Mouse (Mus musculus) hematopoietic stem cell, adult 5-6 weeks (primary cell): ENCODE data around the gene Kmt2b. TPM values are rescaled to one million over a fixed set of nuclear protein-coding genes. Genes with fewer than 3 reads are reported as not detected.
A peak's percentile ranks its signal among the peaks of the same experiment; 100 is the strongest.

ENCODE experiments used
- ATAC-seq, 2 experiments: fragments of 125-278 bp in 1 of 2; replicated peaks in 1 of 2; 2 replicates each; pipeline ENCODE4 v1.8.0; 2016 to 2017; ENCODE audit warnings: inconsistent platforms in 2 of 2, mild to moderate bottlenecking in 2 of 2, moderate number of reproducible peaks in 2 of 2, low read depth in 1 of 2, moderate TSS enrichment in 1 of 2; ENCODE audit not compliant: low FRiP score in 2 of 2, poor library complexity in 2 of 2, severe bottlenecking in 2 of 2, insufficient read depth in 1 of 2, low TSS enrichment in 1 of 2
- total RNA-seq: library from RNA; stranded (forward); fragments of 172-1452, 232-1000 nt; gene quantifications from 2 replicates; pipeline ENCODE4 v1.2.3, GENCODE M21; 2017

Gene Kmt2b
- total RNA-seq, 1 experiment from 2014 or later = 18.7 TPM

DNA sequence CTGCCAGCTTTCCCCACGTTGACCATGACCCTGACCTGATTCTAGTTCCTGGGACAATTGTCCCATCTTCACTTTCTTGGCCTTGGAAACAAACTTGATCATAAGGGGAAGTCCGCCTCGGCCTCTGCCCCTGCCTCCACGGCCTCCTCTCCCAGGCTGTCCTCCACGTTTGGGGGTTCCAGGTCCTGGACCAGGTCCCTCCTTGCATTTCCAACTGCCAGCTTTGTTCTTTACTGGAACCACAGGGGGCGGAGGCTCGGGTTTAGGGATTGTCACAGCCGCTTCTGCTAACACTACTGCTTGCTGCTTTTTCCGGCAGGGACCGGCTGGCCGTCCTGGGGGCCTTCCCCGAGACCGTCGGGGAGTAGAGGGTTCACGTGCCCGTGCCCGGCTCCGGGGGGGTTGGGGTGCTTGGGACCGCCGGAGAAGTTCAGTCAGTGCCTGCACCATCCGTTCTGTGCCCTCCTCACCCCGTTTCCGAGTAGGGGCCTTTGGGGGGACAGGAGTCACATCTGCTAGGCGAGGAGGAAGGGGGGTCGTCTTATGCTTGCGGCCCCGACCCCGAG lies 2.0 kb downstream of the Kmt2b start:
- no peak for ATAC-seq

DNA sequence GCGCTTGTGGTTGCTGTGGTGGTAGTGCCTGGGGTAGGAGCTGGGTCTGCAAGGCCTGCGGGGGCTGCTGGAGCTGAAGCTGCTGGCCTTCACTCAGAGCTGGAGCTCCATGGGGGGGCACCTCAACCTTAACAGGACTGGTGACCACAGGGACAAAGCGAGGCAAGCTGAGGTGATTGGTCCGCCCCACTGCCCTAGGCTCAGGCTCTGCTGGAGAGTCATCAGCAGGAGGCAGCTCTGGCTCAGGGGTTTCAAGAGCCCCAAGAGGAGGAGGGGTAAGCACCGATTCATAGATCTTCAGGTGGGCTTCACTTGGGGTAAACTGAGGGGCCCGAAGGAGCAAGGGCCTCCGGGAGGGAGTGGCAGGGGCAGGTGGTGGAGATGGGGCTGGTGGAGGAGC lies 3.4 kb downstream of the Kmt2b start:
- ATAC-seq = no peak

DNA sequence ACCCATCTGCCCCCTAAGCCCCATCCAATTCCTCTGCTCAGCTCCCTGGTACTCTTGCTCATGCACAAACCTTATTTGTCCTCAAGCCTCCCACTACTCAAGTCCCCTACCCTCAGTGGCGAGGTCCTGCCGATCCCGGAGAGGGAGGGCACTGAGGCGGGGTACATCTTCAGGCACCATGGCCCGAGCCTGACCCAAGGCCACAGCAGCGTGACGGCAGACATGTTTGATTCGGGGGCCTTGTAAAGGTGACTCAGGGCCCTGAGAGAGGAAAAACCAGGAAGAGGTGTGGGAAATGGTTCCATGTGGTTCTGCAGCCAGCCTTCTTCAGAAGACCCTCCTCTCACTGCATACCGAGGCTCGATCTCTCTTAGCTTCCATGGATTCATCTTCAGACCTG lies 4.2 kb downstream of the Kmt2b start:
- ATAC-seq = no peak

DNA sequence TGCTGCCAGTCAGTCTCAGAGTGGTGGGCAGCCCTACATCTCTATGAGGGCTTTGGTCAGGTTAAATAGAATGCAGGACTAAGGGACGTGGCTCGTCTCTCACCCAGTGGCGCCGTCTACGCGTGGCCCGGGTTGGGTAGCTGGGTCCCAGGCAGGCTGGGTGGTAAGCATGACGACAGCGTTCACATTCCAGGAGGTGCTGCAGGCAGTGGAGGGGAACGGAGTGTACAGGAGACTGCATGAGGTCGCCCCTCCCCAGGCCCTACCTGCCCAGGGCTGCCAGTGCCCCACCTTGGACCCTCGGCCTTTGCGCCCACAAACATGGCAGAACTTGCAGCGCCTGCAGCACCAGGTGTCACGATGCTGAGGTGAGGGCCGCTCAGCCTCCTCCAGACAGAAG lies 7.0 kb downstream of the Kmt2b start:
- no peak for ATAC-seq

DNA sequence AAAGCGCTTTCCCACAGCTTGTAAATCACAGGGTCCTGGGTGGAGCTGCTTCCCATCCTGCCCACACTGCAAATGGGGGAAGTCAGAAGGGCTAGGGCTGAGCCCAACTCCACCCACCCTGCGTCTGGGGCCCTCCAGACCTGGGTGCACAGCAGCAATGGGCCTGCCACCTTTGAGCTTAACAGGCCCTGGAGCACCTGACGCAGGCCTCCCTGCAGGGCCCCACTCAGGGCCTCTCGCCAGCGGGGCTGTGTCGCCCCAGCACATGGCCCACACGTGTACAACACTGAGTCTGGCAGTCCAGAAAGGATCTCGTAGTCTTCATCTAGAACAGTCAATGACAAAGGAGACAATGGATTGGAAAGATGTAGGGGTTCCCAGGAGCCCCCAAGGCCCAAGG lies 8.6 kb downstream of the Kmt2b start:
- ATAC-seq = no peak

DNA sequence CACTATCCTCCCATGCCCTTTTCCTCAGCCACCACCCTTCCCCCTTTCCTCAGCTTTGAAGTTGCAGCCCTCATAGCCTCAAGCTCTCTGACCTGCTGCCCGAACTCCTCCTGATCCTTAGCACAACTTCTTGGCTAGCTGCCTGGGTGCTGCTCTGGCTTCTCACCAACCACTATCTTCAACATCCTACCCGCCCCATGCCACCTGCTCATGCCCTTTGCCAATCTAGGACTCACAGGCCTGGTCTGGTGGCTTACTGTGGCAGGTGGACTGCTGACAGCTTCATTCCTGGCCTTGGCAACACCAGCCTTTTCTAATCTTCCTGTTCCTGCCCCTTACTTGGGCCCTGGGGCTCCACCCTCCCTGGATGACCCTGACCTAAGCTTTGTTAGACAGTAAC lies 15.6 kb downstream of the Kmt2b start:
- ATAC-seq = peak in 1 of 2 experiments; percentile 36; a peak in 1 of 4 replicates

DNA sequence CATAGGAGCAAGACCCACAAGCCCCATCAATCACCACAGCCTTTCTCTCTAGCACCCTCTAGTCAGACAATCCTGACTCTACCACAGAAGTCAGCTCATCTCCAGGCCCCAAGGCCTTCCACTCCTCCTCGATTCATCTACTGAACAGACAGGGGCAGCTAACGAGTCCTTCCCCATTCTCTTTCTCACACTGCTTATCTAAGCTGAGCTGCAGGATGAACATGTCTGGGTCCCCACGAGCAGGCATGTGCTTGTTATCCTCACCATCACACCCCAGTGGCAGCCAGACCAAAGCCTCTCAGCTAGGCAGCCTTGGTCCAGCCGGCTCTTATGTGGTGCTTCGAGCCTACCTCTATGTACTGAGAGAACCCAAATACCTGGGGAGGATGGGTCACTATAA lies 16.1 kb downstream of the Kmt2b start:
- ATAC-seq = no peak

DNA sequence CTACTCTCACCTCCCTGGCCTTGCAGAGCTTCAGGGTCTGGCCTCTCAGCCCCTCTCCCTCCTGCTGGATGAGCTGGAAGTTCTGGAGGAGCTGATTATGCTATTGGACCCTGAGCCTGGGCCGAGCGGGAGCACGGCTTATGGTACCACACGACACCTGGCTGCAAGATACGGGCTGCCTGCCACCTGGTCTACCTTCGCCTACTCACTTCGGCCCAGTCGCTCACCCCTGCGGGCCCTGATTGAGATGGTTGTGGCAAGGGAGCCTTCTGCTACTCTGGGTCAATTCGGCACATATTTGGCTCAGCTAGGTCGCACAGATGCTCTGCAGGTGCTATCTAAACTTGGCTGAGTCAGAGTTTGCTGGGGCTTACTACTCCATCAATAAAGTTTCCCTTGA lies 21.0 kb downstream of the Kmt2b start:
- no peak for ATAC-seq

DNA sequence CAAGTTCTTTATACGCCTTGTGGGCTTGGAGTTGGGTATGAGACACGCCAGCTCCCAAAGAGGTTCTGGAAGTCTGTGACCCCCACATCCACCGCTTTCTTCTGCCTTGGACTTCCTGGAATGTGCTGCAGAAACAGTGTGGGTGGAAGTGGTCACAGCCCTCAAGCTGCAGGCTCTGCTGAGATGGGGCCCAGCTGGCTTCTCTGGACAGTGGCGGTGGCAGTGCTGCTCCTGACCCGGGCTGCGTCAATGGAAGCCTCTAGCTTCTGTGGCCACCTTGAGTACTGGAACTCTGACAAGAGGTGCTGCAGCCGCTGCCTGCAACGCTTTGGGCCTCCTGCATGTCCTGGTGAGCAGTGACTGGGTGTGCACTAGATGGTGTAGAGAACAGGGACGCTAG lies 22.5 kb downstream of the Kmt2b start:
- ATAC-seq = no peak

DNA sequence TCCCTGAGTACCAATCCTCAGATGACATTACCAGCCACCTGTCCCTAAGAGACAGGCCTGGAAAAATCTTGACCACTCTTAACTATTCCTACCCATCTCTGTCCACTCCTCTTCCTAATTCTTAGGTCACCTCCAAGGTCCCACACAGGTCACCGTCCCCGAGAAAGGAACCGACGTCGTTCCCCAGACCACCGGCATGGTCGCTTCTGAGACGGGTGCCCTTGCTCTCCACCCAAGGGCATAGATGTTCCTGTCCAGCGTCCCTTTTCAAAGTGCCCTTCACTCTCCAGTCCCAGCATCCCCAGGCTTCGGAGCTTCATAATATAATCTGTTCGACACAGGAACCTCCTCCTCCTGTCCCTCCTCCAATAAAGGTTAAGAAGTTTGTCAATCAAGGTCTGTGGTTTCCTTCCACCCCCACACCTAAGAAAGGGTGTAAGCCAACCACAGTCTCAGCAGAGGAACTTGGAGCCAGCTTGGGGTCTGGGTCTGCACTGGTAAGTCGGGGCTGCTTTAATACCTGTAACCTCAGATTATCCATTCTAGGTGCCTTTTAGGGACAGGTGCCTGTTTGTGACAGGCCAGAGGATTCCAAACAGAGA lies 23.5 kb downstream of the Kmt2b start, which contains the start of gene Igflr1:
Gene Igflr1, plus strand, starts transcription at position 458 of the 602 bp plus-strand sequence.
- ATAC-seq = no peak

DNA sequence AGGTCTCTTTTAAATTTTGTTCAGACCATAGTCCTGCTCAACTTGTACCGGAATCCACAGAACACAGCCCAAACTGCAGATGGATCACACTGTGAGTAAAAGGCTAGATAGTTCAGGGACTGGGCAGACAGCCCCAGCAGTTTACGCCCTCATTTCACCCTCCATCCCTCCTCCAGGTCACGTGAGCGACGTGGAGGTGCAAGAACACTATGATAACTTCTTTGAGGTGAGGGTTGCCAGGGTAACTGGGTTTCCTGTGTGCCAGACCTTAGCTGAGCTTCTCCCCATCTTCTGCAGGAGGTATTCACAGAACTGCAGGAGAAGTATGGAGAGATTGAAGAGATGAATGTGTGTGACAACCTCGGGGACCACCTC lies 24.6 kb downstream of the Kmt2b start:
- no peak for ATAC-seq

DNA sequence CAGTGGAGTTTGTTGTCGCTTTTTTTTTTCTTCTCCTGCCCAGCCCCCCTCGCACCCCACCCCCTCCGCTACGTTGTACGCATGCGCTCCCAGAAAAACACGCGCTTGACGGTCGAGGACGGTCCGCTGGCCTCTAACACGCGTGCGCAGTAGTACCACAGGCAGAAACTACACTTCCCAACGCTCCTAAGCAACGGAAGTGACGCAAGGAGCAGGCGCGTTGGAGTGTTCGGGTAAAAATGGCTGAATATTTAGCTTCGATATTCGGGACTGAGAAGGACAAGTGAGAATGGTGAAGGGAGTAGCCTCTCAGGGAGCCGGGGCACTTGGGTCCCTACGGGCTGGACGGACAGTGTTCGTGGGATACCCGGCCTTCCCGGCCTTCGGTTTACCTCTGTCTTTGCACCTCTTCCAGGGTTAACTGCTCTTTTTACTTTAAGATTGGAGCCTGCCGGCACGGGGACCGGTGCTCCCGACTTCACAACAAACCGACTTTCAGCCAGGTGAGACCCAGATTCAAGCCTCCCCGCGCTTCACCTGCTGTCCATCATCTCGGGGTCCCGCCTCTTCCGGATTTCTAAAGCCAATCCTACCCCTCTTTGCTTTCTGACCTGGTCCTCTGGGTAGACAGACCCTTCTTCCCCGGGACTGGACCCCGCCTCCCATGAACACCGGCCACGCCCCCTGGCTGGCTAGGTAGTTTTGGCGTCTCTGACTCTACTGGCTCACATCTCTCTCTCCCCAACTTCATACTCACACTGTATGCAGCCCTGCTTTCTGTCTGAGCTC lies 25.2 kb downstream of the Kmt2b start, which contains the start of the genes U2af1l4, Gm49396 and Psenen:
Gene U2af1l4, plus strand, starts transcription at position 185 of the 789 bp plus-strand sequence.
Gene Gm49396, plus strand, starts transcription at position 228 of the 789 bp plus-strand sequence.
Gene Psenen, minus strand, starts transcription at position 511 of the 789 bp plus-strand sequence.
- peak; percentile 71 to 75 for ATAC-seq

DNA sequence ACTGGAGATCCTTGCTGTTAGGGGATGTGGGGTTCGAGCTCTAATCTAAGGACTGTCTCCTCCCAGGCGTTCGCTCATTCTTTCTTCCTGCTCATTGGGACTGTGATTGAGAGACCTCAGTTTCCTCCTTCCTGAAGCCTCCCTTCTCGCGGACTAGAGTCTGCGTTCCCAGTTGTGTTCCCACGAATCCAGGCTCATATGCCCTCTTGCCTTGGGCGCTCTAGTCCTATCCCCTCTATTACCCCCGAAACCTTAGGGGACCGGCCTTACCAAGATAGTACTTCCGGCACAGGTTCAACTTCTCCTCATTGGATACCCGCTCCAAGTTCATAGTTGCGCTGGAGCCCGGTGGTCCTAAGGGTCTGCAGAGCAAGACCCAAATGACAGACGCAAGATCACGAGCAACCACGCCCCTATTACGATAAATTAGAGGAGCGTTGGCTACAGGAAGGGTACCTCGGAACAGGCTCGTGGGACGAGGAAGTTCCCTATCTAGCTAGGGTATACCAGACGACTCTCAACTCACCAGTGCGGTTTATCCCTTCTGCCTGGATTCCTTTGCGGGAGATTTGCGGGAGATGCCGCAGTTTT lies 25.9 kb downstream of the Kmt2b start:
- peak in 1 of 2 experiments; percentile 5; a peak in 1 of 4 replicates for ATAC-seq

DNA sequence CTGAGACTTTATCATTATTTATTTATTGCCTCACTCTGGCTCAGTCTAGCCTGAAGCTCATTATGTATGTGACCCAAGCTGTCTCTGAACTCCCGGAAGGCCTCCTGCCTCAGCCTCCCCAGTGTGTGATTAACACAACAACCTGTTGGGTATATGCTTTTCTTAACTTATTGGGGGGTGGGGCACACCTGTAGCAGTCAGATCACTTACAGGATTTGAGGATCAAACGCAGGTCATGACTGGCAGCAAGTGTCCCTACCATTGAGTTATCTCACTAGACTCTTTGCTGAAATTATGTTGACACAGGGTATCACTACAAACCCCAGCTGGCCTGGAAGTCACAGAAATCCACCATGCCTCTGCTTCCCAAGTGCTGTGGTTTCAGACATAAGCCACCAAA lies 28.2 kb downstream of the Kmt2b start:
- ATAC-seq = no peak

DNA sequence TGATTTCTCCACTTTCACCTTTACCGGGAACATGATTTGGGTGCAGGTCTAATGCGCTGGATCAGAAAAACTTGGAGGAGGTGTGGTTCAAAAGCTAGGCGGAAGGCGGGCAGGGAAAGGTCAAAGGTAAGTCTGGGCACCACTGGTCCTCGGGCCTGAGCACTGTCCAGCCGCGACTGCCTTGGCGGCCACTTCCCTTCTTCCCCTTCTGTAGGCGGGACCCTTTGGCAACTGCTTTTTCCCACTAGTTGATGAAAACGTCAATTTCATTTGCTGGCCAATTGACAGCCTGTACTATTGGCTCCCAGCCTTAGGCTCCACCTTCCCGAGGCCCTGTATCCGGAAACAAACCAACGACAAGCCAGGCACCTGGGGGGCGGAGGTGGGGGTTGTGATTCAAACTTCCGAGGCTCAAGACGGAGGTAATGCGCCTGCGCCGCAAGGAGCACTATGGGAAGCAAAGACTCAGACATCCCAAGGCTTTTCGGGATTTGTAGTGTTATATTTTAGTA lies 29.0 kb downstream of the Kmt2b start, which contains the start of gene Lin37:
Gene Lin37, minus strand, starts transcription at position 396 of the 512 bp plus-strand sequence.
- ATAC-seq = peak; percentile 65 to 79

DNA sequence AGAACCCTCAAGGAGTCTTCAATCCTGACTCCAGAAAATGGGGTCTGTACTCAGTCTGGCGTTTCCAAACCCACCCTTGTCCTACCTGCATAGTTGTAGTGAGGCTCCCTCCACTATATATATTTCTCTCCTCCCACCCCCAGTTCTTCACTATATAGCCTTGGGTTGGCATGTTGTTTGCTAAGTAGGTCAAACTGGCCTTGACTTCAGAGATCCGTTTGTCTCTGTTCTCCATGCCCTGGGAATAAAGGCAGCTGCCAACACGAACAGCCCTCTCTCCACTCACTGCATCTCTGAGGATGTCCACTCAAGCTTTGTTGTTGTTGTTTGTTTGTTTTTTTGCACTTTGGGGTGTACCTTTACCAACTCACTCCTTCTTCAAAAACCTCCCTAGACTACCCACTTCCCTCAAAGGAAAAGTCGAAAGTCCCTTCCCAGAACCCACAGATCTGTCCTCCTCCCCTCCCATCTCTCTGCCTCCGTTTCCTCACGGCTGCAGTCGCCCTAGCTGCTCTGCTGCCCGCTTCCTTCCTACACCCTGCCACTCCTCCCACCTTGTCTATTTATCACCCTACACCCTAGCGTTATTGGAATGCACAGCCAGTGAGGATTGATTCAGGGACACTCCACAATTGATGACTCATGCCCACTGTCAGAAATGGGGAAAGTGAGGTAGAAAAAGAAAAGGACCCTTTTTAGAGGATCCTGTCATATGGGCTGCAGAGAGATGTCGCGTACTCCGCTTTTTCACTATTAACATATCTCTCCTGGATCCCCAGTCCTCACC lies 29.7 kb downstream of the Kmt2b start:
- no peak for ATAC-seq

DNA sequence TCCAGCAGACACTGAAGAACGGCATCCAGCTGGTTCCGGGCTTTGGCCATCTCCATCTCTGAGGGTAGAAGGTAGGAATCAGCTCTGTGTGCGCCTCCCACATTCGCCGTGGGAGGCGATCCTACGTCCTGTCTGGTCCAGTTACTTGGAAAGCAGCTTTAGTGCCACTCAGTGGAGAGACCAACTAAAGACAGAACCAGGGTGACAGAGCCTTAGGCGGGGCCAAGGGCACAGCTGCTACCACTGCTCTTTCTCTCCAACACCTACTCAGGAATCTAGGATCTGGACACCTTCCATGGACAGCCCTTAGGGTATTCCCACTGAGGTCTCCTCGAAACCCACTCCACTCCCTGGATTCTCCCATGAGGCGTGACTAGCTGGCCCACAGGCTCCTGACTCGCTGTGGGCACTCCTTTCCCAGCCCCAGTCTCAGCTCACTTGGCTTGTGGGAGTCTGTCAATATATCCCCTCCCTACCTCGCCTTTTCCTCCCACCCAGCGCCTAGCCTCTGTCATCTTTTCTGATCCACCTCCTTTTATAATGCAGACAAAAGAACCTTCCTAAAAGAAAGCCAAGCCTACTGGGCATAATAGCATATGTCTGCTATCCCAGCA lies 30.5 kb downstream of the Kmt2b start:
- no peak for ATAC-seq
